Mouse (Mus musculus) heart, adult 2 months (tissue): Measurements from ENCODE around the gene Gm3727. TPM values are rescaled to one million over a fixed set of nuclear protein-coding genes. Genes with fewer than 3 reads are reported as not detected.
"Not testable (repeated sequence)": the region's sequence is repeated elsewhere in the genome, so short reads cannot be mapped to it uniquely, and the experiment has no call there.

ENCODE experiments used
- DNase-seq, 2 experiments: peaks; one replicate each; pipeline ENCODE4 v3.0.0; 2021
- H3K27ac ChIP-seq: fragments of 200-600 bp; 2 replicates; pipeline ENCODE4 v1.8.1; 2022
- H3K27me3 ChIP-seq: fragments of 200-500 bp; 2 replicates; pipeline ENCODE4 v1.6.1; 2012; ENCODE audit warnings: mild to moderate bottlenecking, low read length, inconsistent platforms, mixed read lengths; ENCODE audit not compliant: control insufficient read depth, insufficient read depth
- H3K36me3 ChIP-seq: fragments of 200-500 bp; 2 replicates; pipeline ENCODE4 v1.6.1; 2012; ENCODE audit warnings: low read length, inconsistent platforms; ENCODE audit not compliant: control insufficient read depth, insufficient read depth
- H3K4me1 ChIP-seq: fragments of 200-500 bp; 2 replicates; pipeline ENCODE4 v1.6.1; 2011; ENCODE audit warnings: low read length; ENCODE audit not compliant: control insufficient read depth, insufficient read depth
- H3K4me3 ChIP-seq: fragments of 200-600 bp; 2 replicates; pipeline ENCODE4 v1.8.1; 2022
- H3K79me2 ChIP-seq: fragments of 200-500 bp; replicated peaks from 2 replicates; pipeline ENCODE4 v1.6.1; 2012; ENCODE audit warnings: mild to moderate bottlenecking, inconsistent platforms, low read length, moderate library complexity, mixed read lengths; ENCODE audit not compliant: control insufficient read depth, insufficient read depth
- H3K9ac ChIP-seq: fragments of 200-500 bp; 2 replicates; pipeline ENCODE4 v1.6.1; 2012; ENCODE audit warnings: low read depth, mild to moderate bottlenecking, control low read depth, inconsistent platforms, low read length, mixed read lengths
- CTCF ChIP-seq: fragments of 200-600 bp; IDR thresholded peaks from 2 replicates; pipeline ENCODE4 v1.8.1; 2022; ENCODE audit warnings: antibody characterized with exemption, mild to moderate bottlenecking, moderate library complexity
- WGBS: fragments of 180-500 bp; shearing (Covaris S2); methylation state at CpG from one replicate; pipeline ENCODE4 v1.1.7; 2018; 5-methylcytosine and 5-hydroxymethylcytosine counted together
- intact Hi-C: fragments of 180-260 bp; cut with DNase I; formaldehyde crosslinking; loops from one replicate; pipeline ENCODE4 v1.15.1; 2025
- long read RNA-seq: library from polyadenylated mRNA; stranded (forward); transcript quantifications from one replicate; pipeline ENCODE4 v2.0.0, GENCODE M21; 2021
- polyA plus RNA-seq: library from polyadenylated mRNA; depleted of rRNA; stranded (reverse); fragments of >200 nt; gene quantifications from 2 replicates; pipeline ENCODE4 v1.2.3, GENCODE M21; 2012; rRNA removed
- total RNA-seq, 2 experiments: library from RNA; stranded (reverse); gene quantifications; 2 replicates each; pipeline ENCODE4 v1.2.3; 2021

Gene Gm3727
- total RNA-seq (not detected), polyA plus RNA-seq (not detected in 2 replicates)
- long read RNA-seq: 0 reads

DNA sequence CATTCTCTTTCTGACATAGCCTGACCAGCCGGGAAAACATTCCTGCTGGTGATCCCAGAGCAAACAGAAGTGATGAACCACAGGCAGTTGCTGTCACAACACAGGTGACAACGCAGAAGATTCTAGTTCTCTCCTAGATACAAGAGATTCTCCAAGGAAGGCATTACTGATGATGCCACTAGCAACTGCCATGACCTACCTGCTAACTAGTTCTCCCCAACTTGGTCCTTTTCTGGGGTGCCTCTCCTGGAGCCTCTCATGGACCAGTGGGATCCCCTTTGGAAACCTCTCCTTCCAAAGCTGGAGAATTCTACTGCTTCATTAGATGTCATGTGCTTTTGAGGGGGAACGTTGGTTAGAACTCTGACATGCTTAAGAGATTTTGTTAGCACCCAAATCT lies at the start of gene Gm3727:
Gene Gm3727 (minus strand): TSS at position 101 of the 400 bp plus-strand sequence.
- H3K27me3 ChIP-seq, H3K9ac ChIP-seq, DNase-seq, H3K79me2 ChIP-seq, intact Hi-C loops, H3K4me1 ChIP-seq, H3K27ac ChIP-seq, H3K4me3 ChIP-seq, H3K36me3 ChIP-seq: not testable (repeated sequence)
- WGBS: 64% methylated on average over 3 of the region's 3 CpGs

- intact Hi-C loops, H3K27me3 ChIP-seq, H3K27ac ChIP-seq, H3K4me1 ChIP-seq, H3K36me3 ChIP-seq, H3K4me3 ChIP-seq, H3K9ac ChIP-seq, H3K79me2 ChIP-seq: not testable (repeated sequence)
- WGBS: 11% methylated on average over 7 of the region's 10 CpGs
- TF ChIP-seq CTCF: peak; percentile 57
- peak; percentile 2 to 17 for DNase-seq
Measured at GRCm38 (mm10) chr14:7243498-7243897, 21.0 kb downstream of the Gm3727 start.

Other genes starting within 250 kb of the Gm3727 start
- gene Gm10406, start 237.3 kb downstream of the Gm3727 start, total RNA-seq: not detected
- gene Gm10406, start 237.3 kb downstream of the Gm3727 start, polyA plus RNA-seq: 0.33 TPM in 1 of 2 replicates, not detected in the other
- gene Gm3685, start 219.7 kb downstream of the Gm3727 start, total RNA-seq: not detected
- gene Gm3685, start 219.7 kb downstream of the Gm3727 start, polyA plus RNA-seq: not detected in 2 replicates
- under 1 TPM in 1 of 2 experiments, not detected in 1; 0.30 TPM for gene Gm3696, start 164.1 kb downstream of the Gm3727 start, total RNA-seq
- gene Gm3696, start 164.1 kb downstream of the Gm3727 start, polyA plus RNA-seq: not detected in 2 replicates
- gene Gm6676, start 139.3 kb downstream of the Gm3727 start, total RNA-seq: not detected
- not detected in 2 replicates for gene Gm6676, start 139.3 kb downstream of the Gm3727 start, polyA plus RNA-seq
- gene Gm3512, start 90.2 kb downstream of the Gm3727 start, total RNA-seq: under 1 TPM in 1 of 2 experiments, not detected in 1; 0.11 TPM
- gene Gm3512, start 90.2 kb downstream of the Gm3727 start, polyA plus RNA-seq: 0.21 TPM in 1 of 2 replicates, not detected in the other
- gene Gm16434, start 70.2 kb downstream of the Gm3727 start, total RNA-seq: not detected
- gene Gm16434, start 70.2 kb downstream of the Gm3727 start, polyA plus RNA-seq: not detected in 2 replicates
- gene Gm3739, start 50.3 kb upstream of the Gm3727 start, total RNA-seq: under 1 TPM in 1 of 2 experiments, not detected in 1; 0.16 TPM
- gene Gm3739, start 50.3 kb upstream of the Gm3727 start, polyA plus RNA-seq: 0.18 TPM in 1 of 2 replicates, not detected in the other
- not detected for gene Gm5797, start 67.7 kb upstream of the Gm3727 start, total RNA-seq
- not detected in 2 replicates for gene Gm5797, start 67.7 kb upstream of the Gm3727 start, polyA plus RNA-seq
- gene Gm8374, start 100.4 kb upstream of the Gm3727 start, total RNA-seq: not detected
- not detected in 2 replicates for gene Gm8374, start 100.4 kb upstream of the Gm3727 start, polyA plus RNA-seq
- gene Gm3755, start 186.2 kb upstream of the Gm3727 start, total RNA-seq: not detected
- gene Gm3755, start 186.2 kb upstream of the Gm3727 start, polyA plus RNA-seq: not detected in 2 replicates
- not detected for gene Gm3752, start 219.0 kb upstream of the Gm3727 start, total RNA-seq
- 0.18 TPM in 1 of 2 replicates, not detected in the other for gene Gm3752, start 219.0 kb upstream of the Gm3727 start, polyA plus RNA-seq